Comparison of ENCODE assay signal across 10 mouse cellular contexts in genomic region chr14:46661792-46662545, GRCm38 (mm10).
DNase-seq lines count a peak whose midpoint lies in the region; ATAC-seq and TF ChIP-seq lines count a peak whose summit lies in the region.
"Had no signal": no experiment of that assay in that cellular context is flagged by ENCODE, and none has a peak within 500 bp of the region (broad histone marks: within the 10 kb centered on the region; RNA-seq: fewer than 3 reads in every experiment).

No protein-coding gene starts in this region.

- WGBS in heart, embryonic 14.5 days, result under 1% methylated on average over 9 of the region's 9 CpGs
- WGBS in hindbrain, embryonic 14.5 days, result 2% methylated on average over 9 of the region's 9 CpGs
- 7% methylated on average over 9 of the region's 9 CpGs for WGBS in midbrain, embryonic 15.5 days

- H3K9ac ChIP-seq in heart, embryonic 14.5 days (ENCODE audit: low read length), result no peak overlapping the region
- H3K9ac ChIP-seq in hindbrain, embryonic 14.5 days, result no peak overlapping the region
- H3K9ac ChIP-seq in midbrain, embryonic 15.5 days, result no peak overlapping the region
- H3K9ac ChIP-seq: liver, embryonic 15.5 days had no signal

- peak overlapping the region; percentile 34 for H3K4me2 ChIP-seq in heart, embryonic 14.5 days (ENCODE audit: low read length)
- no peak overlapping the region for H3K4me2 ChIP-seq in hindbrain, embryonic 14.5 days (replicated peaks)
- H3K4me2 ChIP-seq in midbrain, embryonic 15.5 days, result no peak overlapping the region
- H3K4me2 ChIP-seq: liver, embryonic 15.5 days had no signal

- peaks cover 14 to 21% of the 10 kb centered on the region in 2 experiments for H3K4me1 ChIP-seq in heart, embryonic 14.5 days (ENCODE audit: control insufficient read depth in 2 of 2, insufficient read depth in 2 of 2, low read length in 2 of 2)
- peaks cover 14% of the 10 kb centered on the region for H3K4me1 ChIP-seq in hindbrain, embryonic 14.5 days (replicated peaks; ENCODE audit: control insufficient read depth, insufficient read depth, low read length)
- H3K4me1 ChIP-seq in midbrain, embryonic 15.5 days, result peaks cover 14% of the 10 kb centered on the region

- TF ChIP-seq CTCF in layer of hippocampus, adult 2 months (conservative IDR thresholded peaks at IDR 0.05), result no peak

- no peaks in the 10 kb centered on the region for H3K27me3 ChIP-seq in heart, embryonic 14.5 days (ENCODE audit: control insufficient read depth, insufficient read depth, low read length)
- H3K27me3 ChIP-seq in hindbrain, embryonic 14.5 days (ENCODE audit: control insufficient read depth, insufficient read depth, low read length), result no peaks in the 10 kb centered on the region
- no peaks in the 10 kb centered on the region for H3K27me3 ChIP-seq in midbrain, embryonic 15.5 days (replicated peaks)

- ATAC-seq in heart, embryonic 14.5 days (ENCODE audit: insufficient number of reproducible peaks, insufficient read depth, low FRiP score, low read depth), result peak; percentile 68
- ATAC-seq in hindbrain, embryonic 14.5 days (ENCODE audit: low FRiP score), result peak; percentile 49; the same call in 1 of the 2 replicates
- ATAC-seq in midbrain, embryonic 15.5 days (replicated peaks), result peak; percentile 61

- H3K36me3 ChIP-seq in heart, embryonic 14.5 days (ENCODE audit: control insufficient read depth, insufficient read depth, low read length), result no peaks in the 10 kb centered on the region
- H3K36me3 ChIP-seq in hindbrain, embryonic 14.5 days (replicated peaks; ENCODE audit: control insufficient read depth, insufficient read depth), result no peaks in the 10 kb centered on the region
- no peaks in the 10 kb centered on the region for H3K36me3 ChIP-seq in midbrain, embryonic 15.5 days (replicated peaks)
- H3K36me3 ChIP-seq: liver, embryonic 15.5 days had no signal

- peak overlapping the region in 1 of 2 experiments; percentile 24; a peak in 2 of 4 replicates for H3K27ac ChIP-seq in heart, embryonic 14.5 days (replicated peaks in 1 of 2; ENCODE audit: control insufficient read depth in 1 of 2, insufficient read depth in 1 of 2, low read depth in 2 of 2, low read length in 2 of 2)
- H3K27ac ChIP-seq in hindbrain, embryonic 14.5 days, result no peak overlapping the region
- H3K27ac ChIP-seq in midbrain, embryonic 15.5 days, result 0 out of 2 replicates have a peak overlapping the region, but pooled peaks have one; percentile 45
- no peak overlapping the region for H3K27ac ChIP-seq in layer of hippocampus, adult 2 months
- H3K27ac ChIP-seq: liver, embryonic 15.5 days had no signal

- H3K9me3 ChIP-seq in heart, embryonic 14.5 days (ENCODE audit: control insufficient read depth, low read length), result no peaks in the 10 kb centered on the region
- H3K9me3 ChIP-seq in hindbrain, embryonic 14.5 days (ENCODE audit: control insufficient read depth, low read length), result no peaks in the 10 kb centered on the region
- H3K9me3 ChIP-seq in midbrain, embryonic 15.5 days, result no peaks in the 10 kb centered on the region
- H3K9me3 ChIP-seq: liver, embryonic 15.5 days had no signal

- H3K4me3 ChIP-seq in heart, embryonic 14.5 days (ENCODE audit: control insufficient read depth in 1 of 2, insufficient read depth in 1 of 2, low read depth in 1 of 2, low read length in 2 of 2), result no peak overlapping the region
- no peak overlapping the region for H3K4me3 ChIP-seq in hindbrain, embryonic 14.5 days (replicated peaks; ENCODE audit: low read length)
- no peak overlapping the region for H3K4me3 ChIP-seq in midbrain, embryonic 15.5 days
- no peak overlapping the region for H3K4me3 ChIP-seq in layer of hippocampus, adult 2 months
- H3K4me3 ChIP-seq: liver, embryonic 15.5 days had no signal

- no peak for DNase-seq in heart, adult 8-10 months (ENCODE audit: low spot score)
- DNase-seq in embryo, embryonic 10.5 days (ENCODE audit: low spot score), result peak; percentile 71
- no peak for DNase-seq in hindbrain, embryonic 14.5 days (ENCODE audit: low spot score)
- DNase-seq in layer of hippocampus, adult 2 months (ENCODE audit: low spot score in 2 of 2), result no peak
- DNase-seq in gastrocnemius, postnatal 10 days, result no peak
- DNase-seq in cerebellum, adult 11 months, result no peak
- DNase-seq: heart, postnatal 36 days had no signal
